Mouse (Mus musculus): ENCODE measurements at regions not wholly inside any gene's neighbourhood (a gene's known extent, or its start where the extent isn't known, plus 50 kb on each side); places are given as distances from the start of the nearest gene placed in this dataset.

GRCm38 (mm10) chr6:51179741-51180537 lies 252.5 kb upstream of the Nfe2l3 start:
- TF ChIP-seq CTCF (IDR thresholded peaks at IDR 0.05; ENCODE audit: insufficient read depth, low read length) = no peak
- TF ChIP-seq POLR2A (IDR thresholded peaks at IDR 0.05; ENCODE audit: borderline replicate concordance, extremely low read depth, low read depth, low read length) = no peak

Measured in lung, adult 2 months (tissue).